20 mouse cellular contexts compared by ENCODE assay signal in genomic region chr6:101195891-101196290, GRCm38 (mm10).
A peak's percentile ranks its signal among the peaks of the same experiment; 100 is the strongest.
DNase-seq lines count a peak whose midpoint lies in the region; ATAC-seq and TF ChIP-seq lines count a peak whose summit lies in the region.
"Had no signal": no experiment of that assay in that cellular context is flagged by ENCODE, and none has a peak within 500 bp of the region (broad histone marks: within the 10 kb centered on the region; RNA-seq: fewer than 3 reads in every experiment).

No protein-coding gene starts in this region.

- intact Hi-C loops in gastrocnemius, adult 2 months (cut with DNase I): loop anchor here (2.0 to 5.0 kb wide), 2 partner anchors 51 to 313 kb away; no protein-coding TSS in a partner anchor

- H3K9me3 ChIP-seq in hindbrain, embryonic 14.5 days (ENCODE audit: control insufficient read depth, low read length): no peaks in the 10 kb centered on the region
- no peaks in the 10 kb centered on the region for H3K9me3 ChIP-seq in midbrain, postnatal 0 days (ENCODE audit: low read length)
- H3K9me3 ChIP-seq in kidney, embryonic 14.5 days (ENCODE audit: control insufficient read depth, low read length): peaks cover under 1% of the 10 kb centered on the region; the same call in 1 of the 2 replicates
- H3K9me3 ChIP-seq: heart, embryonic 10.5 days; limb, embryonic 15.5 days; liver, embryonic 15.5 days; stomach, embryonic 15.5 days had no signal

- WGBS in hindbrain, embryonic 14.5 days: 68% methylated on average over 5 of the region's 5 CpGs
- 63% methylated on average over 5 of the region's 5 CpGs for WGBS in midbrain, postnatal 0 days
- 73% methylated on average over 5 of the region's 5 CpGs for WGBS in kidney, embryonic 14.5 days

- H3K4me3 ChIP-seq in gastrocnemius, adult 2 months: no peak overlapping the region
- H3K4me3 ChIP-seq in hindbrain, embryonic 14.5 days (replicated peaks; ENCODE audit: low read length): no peak overlapping the region
- no peak overlapping the region for H3K4me3 ChIP-seq in midbrain, postnatal 0 days (ENCODE audit: low read depth, low read length)
- H3K4me3 ChIP-seq in kidney, embryonic 14.5 days (ENCODE audit: low read length): no peak overlapping the region
- H3K4me3 ChIP-seq: heart, embryonic 10.5 days; layer of hippocampus, adult 2 months; limb, embryonic 15.5 days; liver, embryonic 15.5 days; stomach, embryonic 15.5 days had no signal

- no peak overlapping the region for H3K27ac ChIP-seq in gastrocnemius, adult 2 months
- peak overlapping the region; percentile 33; the same call in 1 of the 2 replicates for H3K27ac ChIP-seq in hindbrain, embryonic 14.5 days
- H3K27ac ChIP-seq in midbrain, postnatal 0 days (ENCODE audit: low read depth, low read length): no peak overlapping the region
- H3K27ac ChIP-seq in kidney, embryonic 14.5 days (ENCODE audit: low read depth, low read length): no peak overlapping the region
- H3K27ac ChIP-seq: heart, embryonic 10.5 days; layer of hippocampus, adult 2 months; limb, embryonic 15.5 days; liver, embryonic 15.5 days; macrophage; stomach, embryonic 15.5 days had no signal

- H3K27me3 ChIP-seq in hindbrain, embryonic 14.5 days (ENCODE audit: control insufficient read depth, insufficient read depth, low read length): no peaks in the 10 kb centered on the region
- no peaks in the 10 kb centered on the region for H3K27me3 ChIP-seq in midbrain, postnatal 0 days (ENCODE audit: insufficient read depth, low read length)
- no peaks in the 10 kb centered on the region; the same call in 1 of the 2 replicates for H3K27me3 ChIP-seq in kidney, embryonic 14.5 days (ENCODE audit: control insufficient read depth, insufficient read depth, low read length)
- H3K27me3 ChIP-seq: stomach, embryonic 15.5 days had no signal

- no peaks in the 10 kb centered on the region for H3K36me3 ChIP-seq in hindbrain, embryonic 14.5 days (replicated peaks; ENCODE audit: control insufficient read depth, insufficient read depth)
- H3K36me3 ChIP-seq in midbrain, postnatal 0 days (ENCODE audit: insufficient read depth, low read length): no peaks in the 10 kb centered on the region
- H3K36me3 ChIP-seq in kidney, embryonic 14.5 days (ENCODE audit: control insufficient read depth, insufficient read depth, low read length): no peaks in the 10 kb centered on the region
- H3K36me3 ChIP-seq: liver, embryonic 15.5 days; stomach, embryonic 15.5 days had no signal

- no peak for TF ChIP-seq CTCF in gastrocnemius, adult 2 months (IDR thresholded peaks at IDR 0.05)
- TF ChIP-seq CTCF in midbrain, postnatal 0 days (IDR thresholded peaks at IDR 0.05): no peak

- peak; percentile 33 for DNase-seq in gastrocnemius, adult 2 months
- no peak for DNase-seq in gastrocnemius, postnatal 4 days (ENCODE audit: low spot score in 2 of 2)
- peak; percentile 17 for DNase-seq in adipocyte (ENCODE audit: low spot score)
- DNase-seq in hindbrain, embryonic 14.5 days (ENCODE audit: low spot score): no peak
- DNase-seq in midbrain, postnatal 0 days (ENCODE audit: low spot score): no peak
- DNase-seq in thymus, adult 18-20 months: no peak
- DNase-seq: adrenal gland, adult 2 months; cerebellum, adult 2 months; gastrocnemius, postnatal 36 days; kidney, adult 2 months; kidney, postnatal 14 days; layer of hippocampus, postnatal 36 days; right cerebral cortex, postnatal 25 days had no signal

- H3K9ac ChIP-seq in hindbrain, embryonic 14.5 days: 0 out of 2 replicates have a peak overlapping the region, but pooled peaks have one; percentile 28
- H3K9ac ChIP-seq in midbrain, postnatal 0 days (replicated peaks; ENCODE audit: low read length, poor library complexity, severe bottlenecking): no peak overlapping the region
- H3K9ac ChIP-seq in kidney, embryonic 14.5 days (ENCODE audit: low read depth, low read length): no peak overlapping the region
- H3K9ac ChIP-seq: limb, embryonic 15.5 days; liver, embryonic 15.5 days; stomach, embryonic 15.5 days had no signal

- H3K4me1 ChIP-seq in hindbrain, embryonic 14.5 days (replicated peaks; ENCODE audit: control insufficient read depth, insufficient read depth, low read length): peaks cover 28% of the 10 kb centered on the region; the same call in 1 of the 2 replicates
- no peaks in the 10 kb centered on the region for H3K4me1 ChIP-seq in midbrain, postnatal 0 days (ENCODE audit: insufficient read depth, low read length)
- H3K4me1 ChIP-seq in kidney, embryonic 14.5 days (ENCODE audit: control insufficient read depth, insufficient read depth, low read length): peaks cover 28% of the 10 kb centered on the region
- H3K4me1 ChIP-seq: liver, embryonic 15.5 days had no signal

- H3K4me2 ChIP-seq in hindbrain, embryonic 14.5 days (replicated peaks): peak overlapping the region; percentile 90
- peak overlapping the region; percentile 32; the same call in 1 of the 2 replicates for H3K4me2 ChIP-seq in midbrain, postnatal 0 days (ENCODE audit: low read depth, low read length, poor library complexity, severe bottlenecking)
- no peak overlapping the region for H3K4me2 ChIP-seq in kidney, embryonic 14.5 days (replicated peaks; ENCODE audit: low read depth, low read length)
- H3K4me2 ChIP-seq: limb, embryonic 15.5 days; liver, embryonic 15.5 days; stomach, embryonic 15.5 days had no signal

- ATAC-seq in hindbrain, embryonic 14.5 days (ENCODE audit: low FRiP score): no peak
- ATAC-seq in midbrain, postnatal 0 days (ENCODE audit: low FRiP score): no peak
- ATAC-seq in kidney, embryonic 14.5 days (ENCODE audit: low FRiP score, low TSS enrichment): no peak

Comparison
In these comparisons a context has a peak if more than half of its experiments do, and no peak if none do; other contexts are left out.
1. DNase-seq: peak in gastrocnemius, adult 2 months (single experiment) and adipocyte (single experiment); none in gastrocnemius, postnatal 4 days (0 of 2), hindbrain, embryonic 14.5 days (single experiment), midbrain, postnatal 0 days (single experiment) and thymus, adult 18-20 months (0 of 2).